Mouse (Mus musculus) adipocyte (in vitro differentiated cells): ENCODE data around the gene Lrit2.
A peak's percentile ranks its signal among the peaks of the same experiment; 100 is the strongest.

ENCODE experiments used
- DNase-seq: peaks from one replicate; pipeline ENCODE4 v3.0.0-alpha.2; 2016; ENCODE audit warnings: low spot score

Lrit2 gene

GRCm38 (mm10) chr14:37111371-37111770 is 43.6 kb downstream of the Lrit2 start:
- no peak for DNase-seq

DNA sequence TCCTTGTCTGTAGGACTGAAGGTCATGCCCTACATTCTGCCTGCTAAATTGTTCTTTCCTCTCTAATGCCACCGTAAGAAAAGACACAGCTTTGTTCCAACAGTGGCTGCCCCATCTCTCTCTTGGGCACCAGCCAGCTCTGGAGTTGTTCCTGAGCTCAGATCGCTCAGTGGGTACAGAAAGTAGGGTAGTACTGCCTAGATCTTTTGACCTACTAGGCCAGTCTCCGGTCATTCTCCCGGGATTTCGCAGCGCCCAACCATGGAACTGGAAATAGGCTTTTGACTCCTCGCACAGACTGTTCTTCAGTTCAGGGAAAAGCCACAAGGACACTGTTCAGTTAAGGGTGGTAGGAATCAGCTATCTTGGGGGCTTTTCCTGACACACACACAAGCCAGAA is 45.2 kb downstream of the Lrit2 start:
- peak; percentile 89 for DNase-seq

- no peak for DNase-seq
These were observed 46.2 kb downstream of the Lrit2 start, which contains the start of gene 2610528A11Rik for GRCm38 (mm10) chr14:37113922-37114321. TSS of gene 2610528A11Rik (minus strand) at chr14:37114022.

GRCm38 (mm10) chr14:37119233-37119632 is 51.5 kb downstream of the Lrit2 start:
- DNase-seq, result no peak
